Mouse (Mus musculus) layer of hippocampus, adult 9-10 months (tissue): ENCODE data around the gene Helz2.
A peak's percentile ranks its signal among the peaks of the same experiment; 100 is the strongest.
"Not testable (repeated sequence)": the region's sequence is repeated elsewhere in the genome, so short reads cannot be mapped to it uniquely, and the experiment has no call there.

Experiments
- DNase-seq: peaks from one replicate; pipeline ENCODE4 v3.0.0; 2022; ENCODE audit warnings: low spot score

Helz2 gene

DNA sequence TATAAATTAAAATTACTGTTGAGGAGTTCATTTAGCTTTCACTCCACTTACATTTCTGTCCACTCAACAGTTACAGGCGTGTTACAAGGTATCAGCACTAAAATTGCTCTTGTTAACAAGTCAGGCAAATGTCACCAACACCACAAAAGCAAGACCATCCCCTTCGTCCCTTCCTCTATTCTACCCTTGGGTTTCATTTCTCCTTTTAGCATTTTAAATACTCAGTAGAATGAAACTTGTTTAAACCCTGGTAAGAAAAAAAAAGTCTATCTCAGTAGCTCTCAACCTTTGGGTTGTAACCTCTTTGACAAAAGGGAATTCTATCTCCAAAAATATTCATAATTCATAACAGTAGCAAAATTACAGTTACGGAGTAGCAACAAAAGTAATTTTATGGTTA is 48.8 kb downstream of the Helz2 start:
- DNase-seq: no peak

DNA sequence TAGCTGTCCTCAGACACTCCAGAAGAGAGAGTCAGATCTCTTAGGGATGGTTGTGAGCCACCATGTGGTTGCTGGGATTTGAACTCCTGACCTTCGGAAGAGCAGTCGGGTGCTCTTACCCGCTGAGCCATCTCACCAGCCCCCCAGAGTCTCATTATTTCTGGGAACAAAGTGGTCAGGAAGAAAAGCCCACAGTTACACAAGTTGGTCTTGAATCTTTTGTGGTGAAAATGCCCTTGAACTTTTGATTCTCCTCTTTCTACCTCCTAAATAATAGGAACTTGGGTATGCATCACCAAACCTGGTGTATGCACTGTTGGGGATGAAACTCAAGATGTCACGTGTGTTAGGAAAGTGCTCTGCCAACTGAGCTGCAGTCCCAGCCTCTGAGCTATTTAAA is 49.9 kb downstream of the Helz2 start:
- DNase-seq: no peak

DNA sequence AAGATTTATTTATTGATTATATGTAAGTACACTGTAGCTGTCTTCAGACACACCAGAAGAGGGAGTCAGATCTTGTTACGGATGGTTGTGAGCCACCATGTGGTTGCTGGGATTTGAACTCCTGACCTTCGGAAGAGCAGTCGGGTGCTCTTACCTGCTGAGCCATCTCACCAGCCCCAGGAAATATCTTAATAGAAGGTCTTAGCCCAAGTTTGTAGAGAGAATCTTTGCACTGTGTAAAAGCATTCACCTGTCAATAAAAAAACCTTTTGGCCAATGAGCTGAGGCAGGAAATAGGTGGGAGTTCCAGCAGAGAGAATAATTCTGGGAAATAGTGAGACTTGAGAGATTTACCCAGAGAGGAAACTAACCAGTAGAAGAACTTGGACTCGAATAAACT is 50.4 kb downstream of the Helz2 start:
- DNase-seq: not testable (repeated sequence)

DNA sequence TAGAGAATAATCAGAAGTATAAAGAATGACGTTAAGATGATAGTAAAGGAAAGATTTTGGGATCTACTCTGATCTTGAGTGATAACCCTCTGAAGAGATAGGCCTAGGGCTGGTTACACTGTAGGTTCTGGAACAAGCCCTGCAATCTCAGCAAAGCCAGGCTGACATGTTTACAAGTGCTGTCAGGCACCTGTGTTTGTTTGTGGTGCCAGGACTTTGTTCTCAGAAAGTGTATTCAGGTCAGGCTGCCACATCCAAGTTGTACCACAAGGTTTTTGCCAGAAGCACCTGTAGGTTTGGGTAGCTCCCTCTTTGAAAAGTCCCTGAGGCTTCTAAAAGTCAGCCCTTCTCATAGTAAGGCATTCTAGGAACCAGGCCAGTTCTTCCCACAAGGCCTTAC is 52.5 kb downstream of the Helz2 start:
- no peak for DNase-seq

DNA sequence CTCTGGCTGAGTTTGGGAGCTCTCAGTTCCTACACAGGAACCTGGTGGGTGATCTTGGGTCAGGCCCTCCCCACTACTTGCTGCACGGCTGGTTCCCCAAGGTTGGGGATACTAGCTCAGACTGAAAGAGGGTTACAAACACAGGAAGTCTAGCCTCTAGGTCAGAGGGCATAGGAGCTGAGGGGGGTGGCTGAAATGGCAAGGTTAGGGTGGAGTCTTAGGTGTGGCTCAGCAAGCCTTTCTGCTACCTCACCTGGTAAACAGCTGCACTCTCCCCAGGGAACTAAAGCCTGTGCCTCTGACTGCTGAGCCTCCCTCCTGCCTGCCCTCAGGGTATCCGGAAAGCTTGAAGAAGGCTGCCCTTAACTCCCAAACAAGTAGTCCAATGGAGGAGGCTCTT is 53.1 kb downstream of the Helz2 start:
- no peak for DNase-seq

DNA sequence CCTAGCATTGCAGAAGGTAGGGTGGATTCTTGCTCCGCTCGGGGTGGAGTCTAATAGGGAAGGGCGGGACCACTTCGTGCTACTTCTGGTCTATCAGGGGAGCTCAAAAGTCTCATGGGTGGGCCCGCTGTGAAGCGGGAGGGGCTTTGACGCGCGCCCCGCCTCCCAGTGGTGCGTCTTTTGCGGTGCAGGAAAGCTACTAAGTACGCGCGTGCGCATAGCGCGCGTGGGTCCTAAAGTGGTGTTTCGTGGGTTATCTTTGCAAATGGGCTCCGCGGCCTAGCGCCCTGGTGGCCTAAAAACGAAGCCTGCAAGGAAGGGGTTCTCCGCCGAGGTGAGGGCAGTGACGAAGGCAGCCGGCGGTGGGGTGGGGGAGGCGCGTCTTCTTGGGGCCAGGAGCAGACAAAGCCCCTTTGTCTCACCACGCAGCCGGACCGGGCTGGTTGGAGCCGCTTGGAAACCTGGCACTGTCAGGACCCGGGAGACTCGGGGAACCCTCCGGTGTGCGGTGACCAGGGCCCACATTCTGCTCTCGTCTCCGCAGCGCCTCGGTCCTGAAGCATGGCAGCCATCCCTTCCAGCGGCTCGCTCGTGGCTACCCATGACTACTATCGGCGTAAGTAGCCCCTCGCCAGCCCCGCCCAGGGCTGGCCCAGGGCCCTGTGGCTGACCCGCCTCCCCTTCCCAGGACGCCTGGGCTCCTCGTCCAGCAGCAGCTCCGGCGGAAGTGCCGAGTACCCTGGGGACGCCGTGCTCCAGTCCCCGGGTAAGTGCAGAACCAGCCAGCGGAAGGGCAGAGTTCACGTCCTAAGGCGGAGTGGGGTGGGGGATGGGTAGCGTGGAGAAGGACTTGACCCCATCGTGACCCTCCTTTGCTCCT is 54.5 kb downstream of the Helz2 start, which contains the start of gene Ppdpf:
Gene Ppdpf, plus strand, starts transcription at position 127 of the 880 bp plus-strand sequence.
- peak; percentile 75 for DNase-seq

DNA sequence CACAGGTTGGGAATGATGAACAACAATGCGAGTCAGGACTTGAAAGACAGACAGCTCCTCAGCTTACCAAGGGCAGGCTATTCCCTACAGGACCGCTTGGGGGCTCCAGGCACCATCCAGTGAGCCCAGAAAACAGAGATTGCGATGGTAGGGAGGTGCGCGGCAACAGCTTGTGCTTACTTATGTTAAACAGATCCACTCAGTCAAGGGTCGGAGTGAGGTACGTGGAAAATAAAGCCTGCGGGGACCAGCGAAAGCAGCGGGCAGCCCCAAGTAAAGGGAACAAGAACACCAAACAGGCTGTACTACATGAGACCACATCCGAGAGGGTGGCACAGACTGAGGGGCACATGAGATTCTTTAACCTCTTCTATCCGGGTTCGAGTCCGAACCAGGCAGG is 55.2 kb downstream of the Helz2 start:
- peak; percentile 86 for DNase-seq

DNA sequence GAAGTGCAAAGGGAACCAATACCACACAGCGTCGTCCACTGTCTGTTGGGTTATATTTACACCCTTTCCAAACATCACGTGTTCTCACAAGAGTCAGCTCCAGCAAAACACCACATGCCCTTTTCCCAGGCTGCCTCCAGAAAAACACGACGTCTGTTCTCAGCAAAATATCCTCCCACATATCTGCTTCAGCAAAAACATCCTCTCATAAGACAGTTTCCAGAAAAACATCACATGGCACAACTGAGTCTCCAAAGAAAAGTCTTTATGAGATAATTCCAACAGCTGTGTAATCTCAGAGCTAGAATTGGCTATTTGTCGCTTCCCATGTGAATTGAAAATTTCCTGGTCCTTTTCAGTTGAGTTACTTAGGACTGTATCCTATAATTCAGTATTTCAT is 60.9 kb downstream of the Helz2 start:
- no peak for DNase-seq

DNA sequence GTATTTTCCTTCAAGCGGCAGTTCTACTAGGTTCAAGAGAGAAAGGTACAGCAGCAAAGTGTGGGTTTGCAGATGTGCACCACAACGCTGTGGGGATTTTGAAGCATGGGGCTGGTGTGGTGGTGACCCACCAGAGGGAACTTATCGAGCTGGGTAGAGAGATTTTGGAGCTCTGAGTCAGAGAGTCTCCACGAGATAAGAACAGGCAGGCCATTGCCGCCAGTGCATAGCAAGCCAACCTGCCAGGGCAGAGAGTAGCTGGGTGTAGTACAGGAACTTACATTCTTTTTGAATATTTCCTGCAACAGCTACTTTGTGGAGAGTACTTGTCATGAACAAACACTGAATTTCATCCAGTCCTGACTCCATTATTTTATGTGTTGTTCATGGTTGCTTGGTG is 63.4 kb downstream of the Helz2 start:
- DNase-seq: no peak

DNA sequence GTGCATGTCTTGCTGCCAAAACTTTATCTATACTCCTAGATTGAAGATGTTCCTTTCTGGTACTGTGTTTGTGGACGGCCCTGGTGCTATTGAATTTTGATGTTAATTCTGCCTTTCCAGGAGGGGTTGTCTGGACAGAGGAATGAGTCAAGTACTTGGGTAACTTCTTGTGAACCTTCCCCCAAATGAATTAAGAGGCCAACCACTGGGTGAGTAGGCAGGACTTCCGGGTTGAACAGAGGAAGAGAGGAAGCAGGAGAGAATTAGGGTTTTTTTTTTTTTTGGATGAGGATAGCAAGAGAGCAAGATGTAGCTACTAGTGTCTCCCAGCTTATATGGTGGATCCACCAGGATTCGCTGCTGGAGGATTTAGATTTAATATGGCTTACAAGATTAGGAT is 63.8 kb downstream of the Helz2 start:
- DNase-seq: no peak
